Mouse (Mus musculus) cerebellum, postnatal 25 days (tissue): ENCODE measurements around the gene Poldip3.
A peak's percentile ranks its signal among the peaks of the same experiment; 100 is the strongest.
"Not testable (repeated sequence)": the region's sequence is repeated elsewhere in the genome, so short reads cannot be mapped to it uniquely, and the experiment has no call there.

Experiments
- DNase-seq, 2 experiments: peaks; one replicate each; pipeline ENCODE4 v3.0.0; 2021; ENCODE audit warnings: mixed read lengths in 2 of 2

Poldip3 gene

GRCm38 (mm10) chr15:83164971-83165471 lies 15.8 kb upstream of the Poldip3 start:
- DNase-seq, result no peak

GRCm38 (mm10) chr15:83162818-83163485 lies 13.8 kb upstream of the Poldip3 start:
- DNase-seq, result no peak

- DNase-seq, result no peak
Observed at GRCm38 (mm10) chr15:83162001-83162400, 12.8 kb upstream of the Poldip3 start.

- no peak for DNase-seq
Observed at GRCm38 (mm10) chr15:83161062-83161748, 12.0 kb upstream of the Poldip3 start.

GRCm38 (mm10) chr15:83160561-83160960 lies 11.4 kb upstream of the Poldip3 start:
- no peak for DNase-seq

- DNase-seq, result peak; percentile 52 to 71
Observed at GRCm38 (mm10) chr15:83159823-83160222, 10.6 kb upstream of the Poldip3 start.

- DNase-seq, result no peak
Observed at GRCm38 (mm10) chr15:83158587-83159160, 9.5 kb upstream of the Poldip3 start.

- DNase-seq, result no peak
Observed at GRCm38 (mm10) chr15:83157667-83158064, 8.5 kb upstream of the Poldip3 start.

GRCm38 (mm10) chr15:83156929-83157666 lies 7.9 kb upstream of the Poldip3 start:
- peak; percentile 42 to 67 for DNase-seq

GRCm38 (mm10) chr15:83155672-83156419 lies 6.7 kb upstream of the Poldip3 start:
- no peak for DNase-seq

GRCm38 (mm10) chr15:83154309-83154708 lies 5.1 kb upstream of the Poldip3 start:
- DNase-seq, result peak in 1 of 2 experiments; percentile 47

GRCm38 (mm10) chr15:83150694-83151093 lies 1.5 kb upstream of the Poldip3 start:
- DNase-seq, result no peak

GRCm38 (mm10) chr15:83150073-83150442 lies 874 bp upstream of the Poldip3 start:
- no peak for DNase-seq

GRCm38 (mm10) chr15:83148801-83149195 lies 386 bp downstream of the Poldip3 start:
- no peak for DNase-seq

GRCm38 (mm10) chr15:83148395-83148794 lies 789 bp downstream of the Poldip3 start:
- no peak for DNase-seq

GRCm38 (mm10) chr15:83145541-83145940 lies 3.6 kb downstream of the Poldip3 start:
- DNase-seq, result no peak

- DNase-seq, result no peak
Observed at GRCm38 (mm10) chr15:83142861-83143260, 6.3 kb downstream of the Poldip3 start.

- no peak for DNase-seq
Observed at GRCm38 (mm10) chr15:83135654-83136053, 13.5 kb downstream of the Poldip3 start.

- no peak for DNase-seq
Observed at GRCm38 (mm10) chr15:83134671-83135070, 14.5 kb downstream of the Poldip3 start.

GRCm38 (mm10) chr15:83129530-83130231 lies 19.5 kb downstream of the Poldip3 start:
- no peak for DNase-seq

GRCm38 (mm10) chr15:83127037-83127436 lies 22.1 kb downstream of the Poldip3 start:
- not testable (repeated sequence) for DNase-seq

GRCm38 (mm10) chr15:83126582-83126981 lies 22.6 kb downstream of the Poldip3 start:
- no peak for DNase-seq
